Mouse (Mus musculus): ENCODE data around the gene Tgfbr2. TPM values are rescaled to one million over a fixed set of nuclear protein-coding genes. Genes with fewer than 3 reads are reported as not detected.

Gene Tgfbr2
- polyA plus RNA-seq, 1 experiment from 2014 or later, result 39.4 TPM

DNA sequence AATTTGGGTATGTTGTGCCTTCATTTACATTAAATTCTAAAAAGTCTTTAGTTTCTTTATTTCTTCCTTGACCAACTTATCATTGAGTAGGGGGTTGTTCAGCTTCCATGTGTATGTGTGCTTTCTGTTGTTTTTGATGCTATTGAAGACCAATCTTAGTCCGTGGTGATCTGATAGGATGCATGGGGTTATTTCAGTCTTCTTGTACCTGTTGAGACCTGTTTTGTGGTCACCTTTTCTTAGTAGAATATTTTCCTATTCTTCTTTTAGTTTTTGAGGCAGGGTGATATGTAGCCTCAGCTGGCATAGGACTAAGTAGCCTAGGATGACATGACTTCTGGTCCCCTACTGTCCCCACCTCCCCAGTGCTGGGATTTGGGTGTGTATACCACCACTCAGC is 28.5 kb upstream of the Tgfbr2 start:
- Histone ChIP-seq H3K9me3 (ENCODE audit: control insufficient read depth, low read length) (no peaks in the 10 kb centered on the region), H3K27me3 (replicated peaks; ENCODE audit: control insufficient read depth, insufficient read depth, low read length) (no peaks in the 10 kb centered on the region), H3K27ac (ENCODE audit: low read depth) (no peak overlapping the region), H3K9ac (ENCODE audit: low read length) (no peak overlapping the region), H3K4me3 (ENCODE audit: low read depth, low read length) (no peak overlapping the region), H3K4me1 (replicated peaks; ENCODE audit: control insufficient read depth, insufficient read depth, low read length) (peaks cover 7% of the 10 kb centered on the region; the same call in 1 of the 2 replicates), H3K4me2 (ENCODE audit: low read length) (no peak overlapping the region), H3K36me3 (ENCODE audit: control insufficient read depth, insufficient read depth, low read length) (no peaks in the 10 kb centered on the region)
- DNase-seq (ENCODE audit: low spot score), result no peak
- WGBS, result 89% methylated on average over 1 of the region's 1 CpGs
- no peak for ATAC-seq (replicated peaks; ENCODE audit: low FRiP score, low TSS enrichment, low read depth)

DNA sequence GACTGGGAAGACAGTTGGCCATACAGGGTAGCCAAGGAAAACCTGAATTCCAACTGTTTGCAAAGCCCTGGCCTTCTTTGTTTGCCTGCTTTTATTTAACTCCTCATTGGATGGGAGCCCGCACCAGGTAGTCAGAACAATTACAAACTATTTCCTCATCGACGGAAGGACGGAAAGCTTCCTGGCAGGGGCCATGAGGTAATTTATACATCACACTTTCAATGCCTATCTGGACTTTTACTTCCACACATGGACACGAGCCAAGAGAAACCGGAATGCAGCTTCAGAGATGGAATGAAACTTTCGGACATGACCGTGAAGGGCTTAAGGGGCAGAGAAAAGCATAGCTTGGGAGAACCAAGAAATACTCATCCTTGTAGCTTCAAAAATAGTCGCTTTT is 24.0 kb upstream of the Tgfbr2 start:
- 53% methylated on average over 9 of the region's 9 CpGs for WGBS
- Histone ChIP-seq H3K4me2 (ENCODE audit: low read length) (no peak overlapping the region), H3K27me3 (replicated peaks; ENCODE audit: control insufficient read depth, insufficient read depth, low read length) (no peaks in the 10 kb centered on the region), H3K9ac (ENCODE audit: low read length) (no peak overlapping the region), H3K4me3 (ENCODE audit: low read depth, low read length) (no peak overlapping the region), H3K4me1 (replicated peaks; ENCODE audit: control insufficient read depth, insufficient read depth, low read length) (peaks cover 9% of the 10 kb centered on the region; the same call in 1 of the 2 replicates), H3K9me3 (ENCODE audit: control insufficient read depth, low read length) (no peaks in the 10 kb centered on the region), H3K27ac (ENCODE audit: low read depth) (no peak overlapping the region), H3K36me3 (ENCODE audit: control insufficient read depth, insufficient read depth, low read length) (no peaks in the 10 kb centered on the region)
- DNase-seq (ENCODE audit: low spot score) (no peak), ATAC-seq (replicated peaks; ENCODE audit: low FRiP score, low TSS enrichment, low read depth) (no peak)

DNA sequence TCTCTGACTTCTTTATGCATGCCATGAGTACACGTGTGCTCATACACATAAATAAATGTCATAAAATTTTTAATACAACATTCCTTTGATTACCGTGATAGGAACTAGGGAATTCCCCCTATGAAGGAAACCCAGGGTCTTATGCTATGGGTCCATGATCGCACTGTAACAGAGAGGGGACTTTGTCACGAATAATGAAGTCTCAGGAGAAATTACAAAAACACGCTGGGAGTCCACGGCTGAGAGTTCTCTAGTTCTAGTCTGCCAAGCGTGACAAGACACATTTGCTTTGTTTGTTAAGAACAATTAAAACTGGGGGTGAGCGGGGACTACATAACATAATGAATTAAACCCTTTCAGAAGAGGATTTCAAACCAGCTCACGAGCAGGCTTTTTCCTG is 23.3 kb upstream of the Tgfbr2 start:
- Histone ChIP-seq H3K36me3 (ENCODE audit: control insufficient read depth, insufficient read depth, low read length) (no peaks in the 10 kb centered on the region), H3K9ac (ENCODE audit: low read length) (no peak overlapping the region), H3K4me2 (ENCODE audit: low read length) (no peak overlapping the region), H3K27me3 (replicated peaks; ENCODE audit: control insufficient read depth, insufficient read depth, low read length) (no peaks in the 10 kb centered on the region), H3K4me3 (ENCODE audit: low read depth, low read length) (no peak overlapping the region), H3K4me1 (replicated peaks; ENCODE audit: control insufficient read depth, insufficient read depth, low read length) (peaks cover 9% of the 10 kb centered on the region; the same call in 1 of the 2 replicates), H3K27ac (ENCODE audit: low read depth) (no peak overlapping the region), H3K9me3 (ENCODE audit: control insufficient read depth, low read length) (no peaks in the 10 kb centered on the region)
- WGBS, result 76% methylated on average over 9 of the region's 9 CpGs
- ATAC-seq (replicated peaks; ENCODE audit: low FRiP score, low TSS enrichment, low read depth), result no peak
- no peak for DNase-seq (ENCODE audit: low spot score)

DNA sequence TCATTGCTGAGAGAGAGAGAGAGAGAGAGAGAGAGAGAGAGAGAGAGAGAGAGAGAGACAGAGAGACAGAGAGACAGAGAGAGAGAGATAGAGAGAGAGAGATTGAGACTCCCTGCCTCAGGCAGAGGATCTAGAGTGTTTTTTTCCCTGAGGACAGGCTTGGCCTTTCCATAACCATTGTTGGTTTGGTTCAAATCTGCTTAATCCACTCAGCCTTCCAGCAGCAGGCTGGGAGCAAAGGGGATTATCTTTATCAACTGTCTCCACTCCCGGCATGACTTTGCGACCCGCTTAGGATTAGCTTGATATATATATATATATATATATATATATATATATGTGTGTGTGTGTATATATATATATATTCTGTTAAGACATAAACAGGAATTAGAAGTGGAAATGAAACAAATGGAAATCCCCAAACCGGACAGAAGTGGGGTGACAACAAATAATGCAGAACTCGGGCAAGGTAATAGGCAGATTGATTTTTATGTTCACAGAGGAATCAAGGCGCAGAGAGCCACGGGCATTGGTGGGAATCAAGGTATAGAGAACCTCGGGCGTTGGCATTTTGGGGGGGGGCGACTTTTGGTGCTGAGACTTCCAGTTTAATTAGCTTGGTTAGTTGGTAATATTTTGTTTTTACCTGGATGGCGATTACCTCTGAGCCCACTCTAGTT is 22.5 kb upstream of the Tgfbr2 start:
- no peak for DNase-seq (ENCODE audit: low spot score)
- ATAC-seq (replicated peaks; ENCODE audit: low FRiP score, low TSS enrichment, low read depth), result no peak
- 88% methylated on average over 11 of the region's 11 CpGs for WGBS

DNA sequence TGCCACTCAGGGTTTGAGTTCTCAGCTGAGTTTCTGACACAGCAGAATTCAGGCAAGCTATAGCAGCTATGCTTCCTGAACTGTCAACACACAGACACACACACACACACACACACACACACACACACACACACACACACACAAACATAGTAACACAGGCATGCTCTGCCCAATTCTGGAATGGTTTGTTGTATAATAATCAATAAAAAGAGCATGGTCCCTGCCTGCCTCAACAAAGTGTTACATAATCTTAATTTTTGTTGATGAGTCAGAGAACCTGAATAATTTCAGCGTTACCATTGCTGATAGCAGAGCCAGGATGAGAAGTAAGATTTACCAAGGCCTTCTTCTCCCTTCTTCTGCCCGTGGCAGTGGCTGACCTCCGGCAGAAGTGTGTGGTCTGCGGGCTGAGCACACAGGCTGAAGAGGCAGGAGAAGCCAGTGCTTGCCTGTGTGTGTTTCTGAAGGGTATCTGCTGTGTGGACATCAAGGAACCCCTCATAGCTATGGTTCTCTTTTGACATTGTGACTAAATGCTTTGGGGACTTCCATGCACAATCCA is 18.8 kb upstream of the Tgfbr2 start:
- H3K4me3 ChIP-seq (ENCODE audit: low read depth, low read length), result no peak overlapping the region
- ATAC-seq (replicated peaks; ENCODE audit: low FRiP score, low TSS enrichment, low read depth) (no peak), DNase-seq (ENCODE audit: low spot score) (no peak)
- WGBS, result 70% methylated on average over 4 of the region's 4 CpGs
- H3K4me1 ChIP-seq (replicated peaks; ENCODE audit: control insufficient read depth, insufficient read depth, low read length), result 0 out of 2 replicates have a peak, but pooled peaks cover 3% of the 10 kb centered on the region
- no peaks in the 10 kb centered on the region for H3K36me3 ChIP-seq (ENCODE audit: control insufficient read depth, insufficient read depth, low read length)
- no peak overlapping the region for H3K27ac ChIP-seq (ENCODE audit: low read depth)
- H3K9ac ChIP-seq (ENCODE audit: low read length), result no peak overlapping the region
- H3K27me3 ChIP-seq (replicated peaks; ENCODE audit: control insufficient read depth, insufficient read depth, low read length), result no peaks in the 10 kb centered on the region
- no peak overlapping the region for H3K4me2 ChIP-seq (ENCODE audit: low read length)
- H3K9me3 ChIP-seq (ENCODE audit: control insufficient read depth, low read length), result no peaks in the 10 kb centered on the region

More for the DNA sequence above, 22.5 kb upstream of the Tgfbr2 start:
- Histone ChIP-seq H3K9ac (ENCODE audit: low read length) (no peak overlapping the region), H3K4me2 (ENCODE audit: low read length) (no peak overlapping the region), H3K27me3 (replicated peaks; ENCODE audit: control insufficient read depth, insufficient read depth, low read length) (no peaks in the 10 kb centered on the region), H3K4me1 (replicated peaks; ENCODE audit: control insufficient read depth, insufficient read depth, low read length) (peaks cover 9% of the 10 kb centered on the region; the same call in 1 of the 2 replicates), H3K4me3 (ENCODE audit: low read depth, low read length) (no peak overlapping the region), H3K27ac (ENCODE audit: low read depth) (no peak overlapping the region), H3K9me3 (ENCODE audit: control insufficient read depth, low read length) (no peaks in the 10 kb centered on the region), H3K36me3 (ENCODE audit: control insufficient read depth, insufficient read depth, low read length) (no peaks in the 10 kb centered on the region)

DNA sequence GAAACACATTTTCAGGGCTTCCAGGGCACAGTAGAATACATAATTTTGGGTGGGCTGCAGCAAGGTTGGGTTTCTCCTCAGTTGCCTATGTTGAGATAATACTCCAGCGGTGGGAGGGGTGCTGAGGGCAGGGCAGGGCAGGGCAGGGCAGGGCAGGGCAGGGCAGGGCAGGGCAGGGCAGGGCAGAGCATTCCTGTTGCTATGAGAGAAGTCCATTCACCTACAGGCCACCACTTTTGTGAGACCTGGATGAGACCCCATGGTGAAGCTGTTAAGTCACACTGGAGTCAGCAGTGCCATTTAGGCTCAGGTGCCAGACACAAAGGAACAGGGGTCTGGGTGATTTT is 18.3 kb upstream of the Tgfbr2 start:
- no peaks in the 10 kb centered on the region for H3K36me3 ChIP-seq (ENCODE audit: control insufficient read depth, insufficient read depth, low read length)
- no peaks in the 10 kb centered on the region for H3K27me3 ChIP-seq (replicated peaks; ENCODE audit: control insufficient read depth, insufficient read depth, low read length)
- no peak overlapping the region for H3K4me3 ChIP-seq (ENCODE audit: low read depth, low read length)
- DNase-seq (ENCODE audit: low spot score) (no peak), ATAC-seq (replicated peaks; ENCODE audit: low FRiP score, low TSS enrichment, low read depth) (no peak)
- no peak overlapping the region for H3K4me2 ChIP-seq (ENCODE audit: low read length)
- H3K9ac ChIP-seq (ENCODE audit: low read length), result no peak overlapping the region
- no peaks in the 10 kb centered on the region for H3K9me3 ChIP-seq (ENCODE audit: control insufficient read depth, low read length)
- WGBS, result 71% methylated on average over 1 of the region's 1 CpGs
- no peak overlapping the region for H3K27ac ChIP-seq (ENCODE audit: low read depth)
- H3K4me1 ChIP-seq (replicated peaks; ENCODE audit: control insufficient read depth, insufficient read depth, low read length), result no peaks in the 10 kb centered on the region

DNA sequence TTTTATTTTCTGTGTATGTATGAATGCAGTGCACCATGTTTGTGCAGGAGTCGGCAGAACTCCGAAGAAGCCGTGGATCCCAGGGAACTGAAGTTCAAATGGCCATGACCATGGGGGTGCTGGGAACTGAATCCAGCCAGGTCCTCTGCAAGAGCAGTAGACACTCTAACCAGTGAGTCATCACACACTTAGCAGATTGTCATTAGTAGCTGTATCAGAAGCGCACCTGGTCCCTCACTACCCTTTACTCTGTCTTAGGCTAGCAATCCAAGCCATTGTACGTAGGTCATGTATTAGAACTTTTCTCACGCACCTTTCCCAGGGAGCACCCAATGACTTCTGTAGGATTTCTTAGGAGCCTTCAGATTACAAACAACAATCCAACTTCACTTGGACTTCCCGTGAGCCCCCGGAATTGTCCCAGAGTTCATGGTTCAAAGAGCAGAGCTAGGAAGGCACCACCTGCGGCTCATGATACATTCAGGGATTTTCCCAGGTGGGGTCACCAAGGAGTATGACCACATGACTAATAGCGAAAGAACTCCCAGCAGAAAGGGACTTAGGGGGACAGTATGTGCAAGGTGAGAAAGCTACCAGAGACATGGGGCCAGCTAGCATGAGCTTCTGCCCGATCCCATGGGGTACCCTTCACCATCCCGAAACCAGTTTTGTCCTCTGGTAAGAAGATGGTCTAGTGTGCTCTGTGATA is 17.8 kb upstream of the Tgfbr2 start:
- Histone ChIP-seq H3K4me2 (ENCODE audit: low read length) (no peak overlapping the region), H3K27me3 (replicated peaks; ENCODE audit: control insufficient read depth, insufficient read depth, low read length) (no peaks in the 10 kb centered on the region), H3K4me1 (replicated peaks; ENCODE audit: control insufficient read depth, insufficient read depth, low read length) (no peaks in the 10 kb centered on the region), H3K9me3 (ENCODE audit: control insufficient read depth, low read length) (no peaks in the 10 kb centered on the region), H3K36me3 (ENCODE audit: control insufficient read depth, insufficient read depth, low read length) (no peaks in the 10 kb centered on the region), H3K4me3 (ENCODE audit: low read depth, low read length) (no peak overlapping the region), H3K9ac (ENCODE audit: low read length) (no peak overlapping the region), H3K27ac (ENCODE audit: low read depth) (no peak overlapping the region)
- ATAC-seq (replicated peaks; ENCODE audit: low FRiP score, low TSS enrichment, low read depth) (no peak), DNase-seq (ENCODE audit: low spot score) (no peak)
- WGBS, result 95% methylated on average over 12 of the region's 12 CpGs

DNA sequence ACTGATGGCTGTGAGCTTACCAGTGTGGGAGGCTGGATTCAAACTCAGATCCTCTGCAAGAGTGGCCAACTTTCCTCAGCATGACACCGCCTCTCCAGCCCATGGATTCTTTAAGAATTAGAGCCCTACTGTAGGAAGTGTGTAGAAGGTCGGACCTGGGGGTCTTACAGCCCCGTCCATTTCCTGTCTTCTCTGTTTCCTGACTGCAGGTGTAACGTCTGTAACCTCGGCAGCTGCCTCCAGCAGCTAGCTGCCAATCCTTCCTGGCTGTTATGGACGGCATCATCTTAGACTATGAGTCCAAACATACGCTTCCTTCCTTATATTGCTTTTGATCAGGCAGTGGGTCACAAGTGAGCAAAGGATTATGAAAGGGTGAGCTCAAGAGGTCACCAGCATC is 17.1 kb upstream of the Tgfbr2 start:
- 68% methylated on average over 7 of the region's 7 CpGs for WGBS

More for the DNA sequence above, 17.1 kb upstream of the Tgfbr2 start:
- no peaks in the 10 kb centered on the region for H3K9me3 ChIP-seq (ENCODE audit: control insufficient read depth, low read length)
- no peaks in the 10 kb centered on the region for H3K36me3 ChIP-seq (ENCODE audit: control insufficient read depth, insufficient read depth, low read length)
- H3K9ac ChIP-seq (ENCODE audit: low read length), result no peak overlapping the region
- no peak overlapping the region for H3K27ac ChIP-seq (ENCODE audit: low read depth)
- no peaks in the 10 kb centered on the region for H3K27me3 ChIP-seq (replicated peaks; ENCODE audit: control insufficient read depth, insufficient read depth, low read length)
- no peak overlapping the region for H3K4me3 ChIP-seq (ENCODE audit: low read depth, low read length)
- ATAC-seq (replicated peaks; ENCODE audit: low FRiP score, low TSS enrichment, low read depth) (no peak), DNase-seq (ENCODE audit: low spot score) (no peak)
- H3K4me1 ChIP-seq (replicated peaks; ENCODE audit: control insufficient read depth, insufficient read depth, low read length), result no peaks in the 10 kb centered on the region
- no peak overlapping the region for H3K4me2 ChIP-seq (ENCODE audit: low read length)

Data from intestine, embryonic 14.5 days (tissue).